Mouse (Mus musculus): ENCODE results near the gene Smok2b.
"Not testable (repeated sequence)": the region's sequence is repeated elsewhere in the genome, so short reads cannot be mapped to it uniquely, and the experiment has no call there.

Gene Smok2b

DNA sequence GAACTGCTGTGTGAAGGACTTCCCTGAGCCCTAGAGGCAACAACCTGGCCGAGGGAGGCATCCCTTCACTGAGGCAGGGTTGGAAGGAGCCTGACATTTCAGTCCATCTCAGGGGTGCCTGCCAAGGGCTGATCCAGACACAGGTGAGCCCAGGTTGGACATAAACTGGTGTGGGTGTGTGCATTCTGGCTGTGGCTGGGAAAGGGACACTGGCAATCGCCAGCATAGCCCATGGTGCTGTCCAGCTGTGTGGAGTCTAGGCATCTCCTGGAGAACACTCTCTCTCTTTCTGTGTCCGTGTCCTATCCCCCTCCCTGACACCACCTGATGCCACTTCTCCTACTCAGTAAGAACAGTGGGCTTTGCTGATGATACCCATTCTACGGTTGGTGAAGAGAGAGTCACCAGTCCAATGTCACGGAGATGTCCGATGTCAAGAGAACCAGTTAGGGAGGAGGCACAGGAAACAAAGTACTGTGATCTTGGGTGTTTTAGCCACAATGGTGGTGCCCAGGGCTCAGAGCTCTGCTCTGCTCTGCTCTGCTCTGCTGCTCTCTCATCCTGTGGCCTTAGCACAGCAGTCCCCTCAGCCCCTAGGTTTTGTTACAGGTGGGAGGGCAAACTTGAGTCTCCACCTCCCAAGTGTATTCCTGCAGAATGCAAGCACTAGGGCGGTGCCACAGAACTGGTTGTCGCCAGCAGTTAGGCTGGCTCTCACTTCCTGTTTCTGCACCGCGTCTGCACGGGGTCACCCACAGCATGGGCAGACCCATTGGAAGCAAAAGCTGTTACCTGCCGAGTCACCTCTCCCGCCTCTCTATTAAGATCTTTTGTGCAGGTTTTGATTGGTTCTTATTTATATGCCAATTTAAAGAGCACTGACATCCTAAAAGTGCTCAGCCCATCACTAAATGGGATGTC is 11.0 kb downstream of the Smok2b start:
- not testable (repeated sequence) for DNase-seq

GRCm38 (mm10) chr17:13254786-13255185 is 24.7 kb downstream of the Smok2b start:
- not testable (repeated sequence) for DNase-seq

Measured in right cerebral cortex, adult 18-20 months (tissue).